Mouse (Mus musculus) ES-Bruce4 (cell line): ENCODE data around the gene Adamtsl1.

Experiments used
- CTCF ChIP-seq: IDR thresholded peaks from one replicate; pipeline ENCODE4 v1.8.1; 2011; ENCODE audit warnings: low read depth, low read length
- POLR2A ChIP-seq: IDR thresholded peaks from one replicate; pipeline ENCODE4 v1.8.1; 2011; ENCODE audit warnings: low read length; ENCODE audit not compliant: insufficient read depth

DNA sequence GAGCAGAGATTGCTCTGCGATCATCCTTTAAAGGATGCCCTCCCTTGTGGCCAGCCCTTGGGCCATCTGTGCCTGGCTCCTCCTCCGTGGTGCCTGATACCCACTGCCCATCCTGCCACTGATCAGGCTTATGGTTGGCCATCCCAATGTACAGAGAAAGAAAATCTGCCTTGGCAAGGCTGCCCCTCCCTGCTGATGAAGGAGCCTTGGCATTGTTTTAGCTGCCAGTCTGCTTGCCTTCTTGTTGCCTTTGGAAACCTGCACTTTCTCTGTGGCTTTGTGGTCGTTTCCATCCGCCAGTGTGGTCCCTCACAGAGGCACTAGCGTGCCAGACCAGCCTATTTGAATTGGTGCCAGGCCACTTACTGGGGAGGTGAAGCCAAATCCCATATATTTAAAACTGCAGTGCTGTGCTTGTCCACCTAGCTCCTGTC, 323.6 kb downstream of the Adamtsl1 start:
- TF ChIP-seq POLR2A (no peak), CTCF (no peak)
